Mouse (Mus musculus) ovary, adult 18-20 months (tissue): Measurements from ENCODE around the gene Ror1.

ENCODE experiments used
- DNase-seq: peaks from one replicate; pipeline ENCODE4 v3.0.0; 2022; ENCODE audit warnings: low spot score, mixed read lengths

The Ror1 gene

GRCm38 (mm10) chr4:100214324-100215215 lies 119.0 kb downstream of the Ror1 start:
- DNase-seq, result no peak

- DNase-seq, result no peak
These were observed 121.0 kb downstream of the Ror1 start for GRCm38 (mm10) chr4:100216587-100216986.

GRCm38 (mm10) chr4:100219026-100219425 lies 123.4 kb downstream of the Ror1 start:
- no peak for DNase-seq

- no peak for DNase-seq
These were observed 124.0 kb downstream of the Ror1 start for GRCm38 (mm10) chr4:100219599-100219998.

GRCm38 (mm10) chr4:100221978-100222737 lies 126.6 kb downstream of the Ror1 start:
- DNase-seq, result no peak

GRCm38 (mm10) chr4:100223532-100223931 lies 127.9 kb downstream of the Ror1 start:
- no peak for DNase-seq

GRCm38 (mm10) chr4:100223965-100224364 lies 128.4 kb downstream of the Ror1 start:
- DNase-seq, result no peak

- no peak for DNase-seq
These were observed 131.0 kb downstream of the Ror1 start for GRCm38 (mm10) chr4:100226619-100227018.

- DNase-seq, result no peak
These were observed 132.5 kb downstream of the Ror1 start for GRCm38 (mm10) chr4:100228106-100228505.

- no peak for DNase-seq
These were observed 134.7 kb downstream of the Ror1 start for GRCm38 (mm10) chr4:100230245-100230644.

GRCm38 (mm10) chr4:100230963-100231362 lies 135.4 kb downstream of the Ror1 start:
- no peak for DNase-seq

- DNase-seq, result peak; percentile 44
These were observed 136.3 kb downstream of the Ror1 start for GRCm38 (mm10) chr4:100231906-100232305.

- no peak for DNase-seq
These were observed 136.9 kb downstream of the Ror1 start for GRCm38 (mm10) chr4:100232541-100232940.

GRCm38 (mm10) chr4:100233770-100234169 lies 138.2 kb downstream of the Ror1 start:
- no peak for DNase-seq

- no peak for DNase-seq
These were observed 140.7 kb downstream of the Ror1 start for GRCm38 (mm10) chr4:100236339-100236738.

- DNase-seq, result no peak
These were observed 146.6 kb downstream of the Ror1 start for GRCm38 (mm10) chr4:100242061-100242756.

- DNase-seq, result peak; percentile 56
These were observed 148.7 kb downstream of the Ror1 start for GRCm38 (mm10) chr4:100244250-100244649.

GRCm38 (mm10) chr4:100244701-100245100 lies 149.1 kb downstream of the Ror1 start:
- DNase-seq, result no peak

GRCm38 (mm10) chr4:100247826-100248225 lies 152.2 kb downstream of the Ror1 start:
- DNase-seq, result no peak

- DNase-seq, result no peak
These were observed 152.7 kb downstream of the Ror1 start for GRCm38 (mm10) chr4:100248273-100248672.

- DNase-seq, result no peak
These were observed 155.7 kb downstream of the Ror1 start for GRCm38 (mm10) chr4:100251270-100251669.

GRCm38 (mm10) chr4:100252050-100252449 lies 156.5 kb downstream of the Ror1 start:
- DNase-seq, result no peak
